Mouse (Mus musculus) kidney, adult 2 months (tissue): Measurements from ENCODE around the gene Rabl3.

Experiments
- CTCF ChIP-seq: fragments of 200-500 bp; conservative IDR thresholded peaks from 2 replicates; pipeline ENCODE4 v1.5.1; 2011; ENCODE audit warnings: low read depth, mild to moderate bottlenecking, control low read depth, low read length, moderate library complexity, mixed read lengths; ENCODE audit not compliant: insufficient read depth, insufficient read length
- POLR2A ChIP-seq: fragments of 200-500 bp; IDR thresholded peaks from one replicate; pipeline ENCODE4 v1.6.1; 2011; ENCODE audit warnings: low read depth, low read length, control low read depth

GRCm38 (mm10) chr16:37519721-37520120, 20.0 kb upstream of the Rabl3 start:
- no peak for TF ChIP-seq POLR2A
- no peak for TF ChIP-seq CTCF
